Mouse (Mus musculus) C2C12 (cell line): ENCODE results near the gene Dnah8. TPM values are rescaled to one million over a fixed set of nuclear protein-coding genes. Genes with fewer than 3 reads are reported as not detected.
"Not testable (repeated sequence)": the region's sequence is repeated elsewhere in the genome, so short reads cannot be mapped to it uniquely, and the experiment has no call there.

Experiments used
- H3K27me3 ChIP-seq: one replicate; pipeline ENCODE4 v1.6.1; 2011; ENCODE audit not compliant: control insufficient read depth, insufficient read depth, insufficient read length
- H3K36me3 ChIP-seq: one replicate; pipeline ENCODE4 v1.6.1; 2011; ENCODE audit not compliant: control insufficient read depth, insufficient read depth
- H3K4me3 ChIP-seq: one replicate; pipeline ENCODE4 v1.5.1; 2011; ENCODE audit warnings: mild to moderate bottlenecking, control low read depth; ENCODE audit not compliant: poor library complexity, insufficient read depth, severe bottlenecking
- H3K79me2 ChIP-seq: one replicate; pipeline ENCODE4 v1.6.1; 2011; ENCODE audit not compliant: control insufficient read depth, insufficient read depth
- H3K79me3 ChIP-seq: one replicate; pipeline ENCODE4 v1.6.1; 2011; ENCODE audit warnings: low read depth, control low read depth
- H3ac ChIP-seq: one replicate; pipeline ENCODE3; 2011; ENCODE audit warnings: low read depth; ENCODE audit not compliant: control insufficient read depth, insufficient read length
- CEBPB ChIP-seq: IDR thresholded peaks from one replicate; pipeline ENCODE4 v1.6.1; 2011; ENCODE audit warnings: low read depth, mild to moderate bottlenecking, control low read depth, moderate library complexity
- CTCF ChIP-seq: IDR thresholded peaks from one replicate; pipeline ENCODE4 v1.5.1; 2011; ENCODE audit not compliant: control insufficient read depth, insufficient read depth, insufficient read length
- FOSL1 ChIP-seq: IDR thresholded peaks from one replicate; pipeline ENCODE4 v1.8.0; 2011; ENCODE audit warnings: mild to moderate bottlenecking, low read length; ENCODE audit not compliant: poor library complexity, insufficient read depth, severe bottlenecking
- MAX ChIP-seq: IDR thresholded peaks from one replicate; pipeline ENCODE4 v1.6.1; 2011; ENCODE audit warnings: mild to moderate bottlenecking, control low read depth
- MYOD1 ChIP-seq: IDR thresholded peaks from one replicate; pipeline ENCODE4 v1.6.1; 2011; ENCODE audit warnings: low read depth; ENCODE audit not compliant: control insufficient read depth, insufficient read length
- MYOG ChIP-seq: IDR thresholded peaks from one replicate; pipeline ENCODE4 v1.6.1; 2011; ENCODE audit not compliant: control insufficient read depth, insufficient read length; ENCODE audit errors: extremely low read depth
- USF1 ChIP-seq: IDR thresholded peaks from one replicate; pipeline ENCODE4 v1.6.1; 2011; ENCODE audit warnings: low read depth, mild to moderate bottlenecking, control low read depth, moderate library complexity
- polyA plus RNA-seq: library from polyadenylated mRNA; unstranded; fragments of >200 nt; fragmentation: generic; extraction: Trizol; gene quantifications from one replicate; pipeline ENCODE4 v1.2.1, GENCODE M21; 2012; ENCODE audit warnings: missing spikeins

Dnah8 gene
- polyA plus RNA-seq, 1 experiment = 0.32 TPM

DNA sequence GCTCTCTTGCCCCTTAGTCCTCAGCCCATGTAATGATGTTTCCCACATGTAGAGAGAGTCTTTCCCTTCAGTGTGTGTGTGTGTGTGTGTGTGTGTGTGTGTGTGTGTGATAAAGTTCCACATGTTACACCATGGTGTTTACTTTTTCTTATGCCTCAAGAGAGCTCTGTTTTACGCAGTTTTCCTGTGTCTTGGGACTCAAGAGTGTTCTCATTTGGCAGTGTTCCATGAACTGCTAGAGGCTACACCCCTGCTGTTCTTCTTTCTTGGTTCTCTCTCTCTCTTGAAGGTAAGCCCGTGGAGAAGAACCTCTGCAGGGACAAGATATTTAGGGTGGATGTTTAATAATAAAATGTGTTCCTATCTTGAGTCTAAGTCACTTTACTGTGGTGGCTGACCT lies 5.0 kb upstream of the Dnah8 start:
- no peaks in the 10 kb centered on the region for H3K36me3 ChIP-seq
- no peaks in the 10 kb centered on the region for H3K79me2 ChIP-seq
- no peak overlapping the region for H3ac ChIP-seq
- TF ChIP-seq CTCF = no peak
- no peak for TF ChIP-seq MYOD1
- no peak for TF ChIP-seq MAX
- TF ChIP-seq FOSL1 = no peak
- no peak for TF ChIP-seq CEBPB
- H3K79me3 ChIP-seq = no peaks in the 10 kb centered on the region
- no peak overlapping the region for H3K4me3 ChIP-seq
- H3K27me3 ChIP-seq = no peaks in the 10 kb centered on the region

DNA sequence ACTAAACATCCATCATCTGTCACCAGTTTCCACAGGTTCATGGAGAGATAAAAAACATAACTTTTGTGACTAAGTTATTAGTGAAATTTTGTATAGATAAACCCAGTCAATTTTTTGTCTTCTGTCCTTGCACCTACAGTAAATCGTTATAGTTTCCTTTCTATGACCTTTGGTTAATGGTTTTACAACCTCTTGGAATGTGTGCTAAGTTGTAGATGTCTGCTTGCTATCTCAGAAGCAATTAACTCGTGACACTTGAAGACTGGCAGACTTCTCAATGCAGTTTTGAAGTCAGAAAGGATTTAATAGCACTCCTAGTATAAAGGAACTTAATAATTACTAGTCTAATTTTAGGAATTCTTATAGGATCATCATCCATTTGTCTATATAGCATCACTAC lies 3.6 kb upstream of the Dnah8 start:
- Histone ChIP-seq H3K36me3 (no peaks in the 10 kb centered on the region), H3K79me2 (no peaks in the 10 kb centered on the region), H3K79me3 (no peaks in the 10 kb centered on the region), H3ac (no peak overlapping the region), H3K4me3 (no peak overlapping the region), H3K27me3 (no peaks in the 10 kb centered on the region)
- no peak for TF ChIP-seq MAX
- no peak for TF ChIP-seq MYOD1
- no peak for TF ChIP-seq CEBPB
- no peak for TF ChIP-seq CTCF
- no peak for TF ChIP-seq FOSL1
- no peak for TF ChIP-seq MYOG
- TF ChIP-seq USF1 = no peak

- Histone ChIP-seq H3K36me3 (no peaks in the 10 kb centered on the region), H3K4me3 (no peak overlapping the region), H3ac (no peak overlapping the region), H3K79me3 (no peaks in the 10 kb centered on the region), H3K79me2 (no peaks in the 10 kb centered on the region), H3K27me3 (no peaks in the 10 kb centered on the region)
- TF ChIP-seq MAX (no peak), MYOG (no peak), CEBPB (no peak), MYOD1 (no peak), CTCF (no peak), FOSL1 (no peak), USF1 (no peak)
Measured at GRCm38 (mm10) chr17:30621450-30621849, 2.7 kb upstream of the Dnah8 start.

DNA sequence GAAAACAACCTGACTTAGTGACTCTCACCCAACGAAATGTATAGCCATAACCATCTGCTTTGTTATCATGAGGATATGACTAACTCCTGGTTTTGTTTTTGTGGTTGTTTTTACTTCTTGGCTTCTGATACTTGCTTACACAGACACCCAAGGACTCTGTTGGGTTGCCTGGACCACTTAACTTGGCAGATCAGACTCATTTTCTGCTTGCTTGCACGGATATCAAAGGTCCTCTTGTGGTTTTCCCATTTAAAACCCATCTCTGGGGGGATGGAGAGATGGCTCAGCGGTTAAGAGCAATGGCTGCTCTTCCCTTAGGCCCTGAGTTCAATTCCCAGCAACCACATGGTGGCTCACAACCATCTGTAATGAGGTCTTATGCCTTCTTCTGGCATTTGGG lies 954 bp upstream of the Dnah8 start:
- Histone ChIP-seq H3K79me2 (no peaks in the 10 kb centered on the region), H3ac (no peak overlapping the region), H3K79me3 (no peaks in the 10 kb centered on the region), H3K4me3 (no peak overlapping the region), H3K27me3 (no peaks in the 10 kb centered on the region), H3K36me3 (no peaks in the 10 kb centered on the region)
- TF ChIP-seq CEBPB (no peak), MYOG (no peak), CTCF (no peak), FOSL1 (no peak), MYOD1 (no peak), MAX (no peak), USF1 (no peak)

GRCm38 (mm10) chr17:30626719-30627118 lies 2.6 kb downstream of the Dnah8 start, which contains the start of gene Glo1:
Glo1 (minus strand) TSS chr17:30626871.
- H3K4me3 ChIP-seq, H3ac ChIP-seq, H3K27me3 ChIP-seq, H3K79me2 ChIP-seq, H3K79me3 ChIP-seq, H3K36me3 ChIP-seq: not testable (repeated sequence)

GRCm38 (mm10) chr17:30635367-30635766 lies 11.2 kb downstream of the Dnah8 start:
- Histone ChIP-seq H3K36me3 (no peaks in the 10 kb centered on the region), H3K79me2 (no peaks in the 10 kb centered on the region), H3K4me3 (no peak overlapping the region), H3K27me3 (peaks cover 45% of the 10 kb centered on the region), H3K79me3 (no peaks in the 10 kb centered on the region), H3ac (no peak overlapping the region)
- no peak for TF ChIP-seq MYOD1
